Mouse (Mus musculus): ENCODE results near the gene Hoxa9.

The Hoxa9 gene

GRCm38 (mm10) chr6:52230516-52231165 is at the start of gene Hoxa9:
Gene Hoxa9 (minus strand): TSS chr6:52231089.
- no peak for DNase-seq (ENCODE audit: extremely low spot score, low read depth, low spot score)

DNA sequence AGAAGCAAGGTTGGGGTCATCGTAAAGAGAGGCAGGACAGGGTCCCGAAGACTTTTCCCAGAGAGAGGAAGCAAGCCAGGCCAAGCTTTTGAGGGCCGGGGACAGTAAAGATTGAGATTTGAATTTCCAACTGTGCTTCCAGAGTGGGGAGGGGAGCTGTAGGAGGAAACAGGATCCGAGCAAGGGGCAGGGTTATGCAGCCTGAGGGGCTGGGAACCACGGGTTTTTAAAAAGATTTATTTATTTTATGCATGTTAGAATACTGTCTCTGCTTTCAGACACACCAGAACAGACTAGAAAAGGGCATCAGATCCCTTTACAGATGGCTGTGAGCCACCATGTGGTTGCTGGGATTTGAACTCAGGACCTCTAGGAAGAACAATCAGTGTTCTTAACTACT is 46.0 kb upstream of the Hoxa9 start:
- DNase-seq (ENCODE audit: extremely low spot score, low read depth, low spot score), result no peak

DNA sequence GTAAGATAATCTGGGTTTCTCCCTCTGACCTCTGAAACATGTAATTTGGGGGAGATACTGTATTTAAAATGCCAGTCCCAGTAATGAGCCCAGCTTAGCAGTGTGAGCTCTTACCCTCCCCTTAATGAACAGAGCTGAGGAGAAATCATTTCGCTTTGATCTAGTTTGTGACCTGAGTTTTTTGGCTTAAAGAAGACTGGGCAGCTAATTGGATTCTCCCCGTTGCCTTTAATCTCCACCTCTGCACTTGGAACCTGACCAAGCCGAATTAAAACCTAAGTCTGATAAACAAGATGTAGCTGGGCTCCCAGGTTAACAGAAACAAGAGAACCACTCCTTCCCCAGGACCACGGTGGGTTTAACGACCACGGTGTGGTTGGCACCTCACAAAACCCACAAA is 45.5 kb upstream of the Hoxa9 start:
- no peak for DNase-seq (ENCODE audit: extremely low spot score, low read depth, low spot score)

DNA sequence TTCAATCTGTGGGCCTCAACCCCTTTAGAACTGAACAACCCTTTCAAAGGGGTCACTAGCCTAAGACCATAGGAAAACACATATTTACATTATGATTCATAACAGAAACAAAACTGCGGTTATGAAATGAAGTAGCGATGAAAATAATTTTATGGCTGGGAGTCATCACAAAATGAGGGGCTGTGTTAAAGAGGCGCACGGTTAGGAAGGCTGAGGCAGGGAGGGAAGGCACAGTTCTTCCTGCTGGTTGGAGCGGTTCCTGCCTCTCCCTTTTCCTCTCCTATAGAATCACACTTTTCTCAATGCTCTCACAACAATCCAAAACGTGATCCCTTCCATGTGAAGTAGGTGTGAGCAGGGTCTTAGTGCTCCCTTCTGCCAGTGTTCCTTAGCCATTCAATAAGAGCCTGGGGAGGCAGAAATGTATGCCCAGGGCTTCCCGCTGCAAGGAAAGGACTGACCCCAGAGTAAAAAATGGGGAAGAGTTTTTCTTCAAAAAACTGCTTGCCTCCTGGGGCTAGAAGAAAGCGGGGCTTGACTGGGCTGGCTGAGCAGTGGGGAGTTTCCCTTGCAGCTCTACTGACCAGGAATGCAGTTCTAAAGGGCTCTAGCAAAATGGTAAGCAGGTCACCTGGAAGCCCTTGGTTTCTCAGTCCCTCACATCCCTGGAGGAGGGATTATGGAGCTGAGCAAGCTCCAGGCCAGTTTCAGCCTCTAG is 44.8 kb upstream of the Hoxa9 start:
- no peak for DNase-seq (ENCODE audit: extremely low spot score, low read depth, low spot score)

GRCm38 (mm10) chr6:52274576-52274975 is 43.7 kb upstream of the Hoxa9 start:
- DNase-seq (ENCODE audit: extremely low spot score, low read depth, low spot score), result no peak

GRCm38 (mm10) chr6:52273656-52274280 is 42.9 kb upstream of the Hoxa9 start:
- DNase-seq (ENCODE audit: extremely low spot score, low read depth, low spot score), result no peak

DNA sequence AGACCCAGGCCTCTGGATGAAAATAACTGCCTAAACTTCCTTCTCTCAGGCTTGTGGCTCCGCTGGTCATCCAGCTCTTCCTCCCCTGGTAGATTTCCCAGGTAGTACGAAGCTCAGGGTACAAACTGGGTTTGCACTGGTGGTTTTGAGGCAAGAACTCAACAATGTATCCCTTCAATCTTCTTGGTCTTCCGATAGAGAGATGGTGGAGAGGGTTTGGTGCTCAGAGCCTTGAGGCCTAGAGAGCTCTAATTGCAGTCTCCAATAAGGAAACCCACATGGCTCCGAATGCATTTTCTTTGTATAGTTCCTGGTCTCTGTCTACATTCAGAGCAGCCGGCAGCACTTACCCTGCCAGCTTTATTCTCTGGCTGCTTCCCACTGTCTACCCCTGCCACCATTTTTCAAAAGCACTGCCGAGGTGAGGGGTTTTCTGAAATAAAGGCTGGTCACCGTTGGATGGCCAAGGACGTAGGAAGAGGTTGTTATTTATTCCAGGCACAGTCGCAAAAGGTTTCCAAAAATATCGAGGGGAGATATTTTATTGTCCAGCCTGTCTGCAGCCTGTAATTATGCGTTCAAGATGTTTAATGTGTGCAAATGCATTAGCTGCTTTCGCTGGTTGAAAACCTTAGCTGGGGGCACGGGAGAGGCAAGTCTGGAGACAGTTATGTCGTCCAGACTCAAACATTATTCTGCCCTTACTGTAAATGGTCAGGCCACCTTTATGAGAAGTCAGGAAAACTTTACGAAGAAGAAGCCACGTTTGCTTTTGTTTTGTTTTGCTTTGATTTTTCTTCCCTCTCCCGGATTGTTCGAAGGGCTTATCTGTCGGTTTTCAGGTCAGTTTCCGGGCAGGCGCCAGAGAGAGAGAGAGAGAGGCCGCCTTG is 42.1 kb upstream of the Hoxa9 start:
- DNase-seq (ENCODE audit: extremely low spot score, low read depth, low spot score), result no peak

DNA sequence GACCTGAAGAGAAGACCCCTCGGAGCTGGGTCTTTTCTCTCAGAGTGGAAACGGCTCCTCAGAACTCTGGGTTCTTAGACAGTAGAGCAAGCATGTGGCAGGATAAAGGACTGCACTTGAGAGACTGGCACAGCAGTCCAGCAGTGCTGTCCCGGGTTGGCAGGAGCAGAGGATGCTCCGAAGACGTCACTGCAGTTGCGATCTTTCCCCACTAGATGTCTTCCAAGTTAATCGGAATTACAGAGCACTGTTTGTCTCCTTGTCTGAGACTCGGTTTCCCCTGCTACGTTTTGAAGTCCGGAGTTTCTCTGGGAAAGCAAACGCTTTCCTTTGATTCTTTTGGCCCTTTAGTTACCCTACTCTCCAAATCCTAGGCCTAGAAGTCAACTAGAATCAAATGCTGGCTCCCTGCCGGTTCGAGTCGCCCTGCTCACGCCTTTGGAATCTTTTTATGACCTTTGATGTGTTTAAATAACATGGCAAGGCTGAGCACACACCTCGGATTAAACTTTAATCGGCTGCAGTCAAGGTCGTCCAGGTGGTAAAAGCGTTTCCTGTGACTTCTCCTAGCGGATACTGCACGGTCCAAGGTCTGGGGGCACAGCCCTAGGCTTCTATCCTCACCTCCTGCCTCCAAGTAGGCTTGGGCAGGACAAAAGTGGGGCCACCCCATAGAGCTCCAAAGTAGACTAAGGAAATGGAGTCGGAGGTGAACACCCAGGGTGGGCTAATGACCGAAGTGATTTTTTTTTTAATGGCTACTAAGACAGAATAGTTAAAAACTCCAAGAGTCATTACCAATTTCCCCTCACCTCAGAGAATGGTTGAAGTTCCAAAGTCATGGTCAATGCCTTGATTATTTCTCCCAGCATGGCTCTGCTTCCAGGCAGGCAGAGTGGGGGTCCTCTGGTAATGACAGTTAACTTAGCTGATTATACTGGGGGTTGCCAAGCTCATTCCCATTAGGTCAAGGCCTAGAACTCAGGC is 39.9 kb upstream of the Hoxa9 start:
- DNase-seq (ENCODE audit: extremely low spot score, low read depth, low spot score), result no peak

GRCm38 (mm10) chr6:52268756-52269155 is 37.9 kb upstream of the Hoxa9 start:
- DNase-seq (ENCODE audit: extremely low spot score, low read depth, low spot score), result no peak

DNA sequence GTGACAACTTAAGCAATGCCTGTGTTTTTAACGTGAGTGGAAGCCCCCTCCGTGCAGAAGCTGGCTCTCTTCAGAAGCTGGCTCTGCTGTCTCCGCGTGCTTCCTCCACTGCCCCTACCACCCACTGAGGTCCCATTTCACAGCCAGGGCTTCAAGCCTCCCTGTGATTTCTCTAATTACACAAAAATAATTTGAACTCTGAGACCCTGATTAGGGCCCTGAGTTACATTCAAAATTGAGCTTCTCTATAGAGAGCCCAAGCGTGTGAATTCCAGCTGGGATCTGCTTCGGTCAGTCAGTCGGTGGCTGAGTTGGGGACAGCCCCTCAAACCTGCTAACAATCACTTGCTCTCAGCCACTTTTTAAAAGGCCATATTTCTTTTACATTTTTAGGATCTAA is 37.5 kb upstream of the Hoxa9 start:
- no peak for DNase-seq (ENCODE audit: extremely low spot score, low read depth, low spot score)

DNA sequence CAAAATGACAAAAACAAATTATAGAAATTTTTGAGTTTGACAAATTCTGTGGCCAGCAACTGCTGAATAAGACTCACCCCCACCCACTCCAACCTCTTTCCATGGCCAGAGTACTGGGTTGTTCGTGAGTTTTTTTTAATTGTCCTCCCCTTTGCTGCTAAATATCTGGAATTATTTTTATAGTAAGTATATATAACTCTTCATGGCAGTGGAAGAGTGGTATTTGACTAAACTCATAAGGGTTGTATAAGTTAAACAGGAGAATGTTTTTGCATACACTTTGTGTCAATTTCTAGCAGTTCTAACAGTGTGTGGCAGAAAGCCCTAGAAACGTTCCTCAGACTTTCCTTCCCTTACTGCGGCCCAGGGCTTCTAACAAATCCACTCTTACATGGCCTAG is 36.8 kb upstream of the Hoxa9 start:
- peak; percentile 20 for DNase-seq (ENCODE audit: extremely low spot score, low read depth, low spot score)

GRCm38 (mm10) chr6:52267221-52267620 is 36.3 kb upstream of the Hoxa9 start:
- DNase-seq (ENCODE audit: extremely low spot score, low read depth, low spot score), result no peak

- no peak for DNase-seq (ENCODE audit: extremely low spot score, low read depth, low spot score)
Measured at GRCm38 (mm10) chr6:52266666-52266985, 35.7 kb upstream of the Hoxa9 start.

DNA sequence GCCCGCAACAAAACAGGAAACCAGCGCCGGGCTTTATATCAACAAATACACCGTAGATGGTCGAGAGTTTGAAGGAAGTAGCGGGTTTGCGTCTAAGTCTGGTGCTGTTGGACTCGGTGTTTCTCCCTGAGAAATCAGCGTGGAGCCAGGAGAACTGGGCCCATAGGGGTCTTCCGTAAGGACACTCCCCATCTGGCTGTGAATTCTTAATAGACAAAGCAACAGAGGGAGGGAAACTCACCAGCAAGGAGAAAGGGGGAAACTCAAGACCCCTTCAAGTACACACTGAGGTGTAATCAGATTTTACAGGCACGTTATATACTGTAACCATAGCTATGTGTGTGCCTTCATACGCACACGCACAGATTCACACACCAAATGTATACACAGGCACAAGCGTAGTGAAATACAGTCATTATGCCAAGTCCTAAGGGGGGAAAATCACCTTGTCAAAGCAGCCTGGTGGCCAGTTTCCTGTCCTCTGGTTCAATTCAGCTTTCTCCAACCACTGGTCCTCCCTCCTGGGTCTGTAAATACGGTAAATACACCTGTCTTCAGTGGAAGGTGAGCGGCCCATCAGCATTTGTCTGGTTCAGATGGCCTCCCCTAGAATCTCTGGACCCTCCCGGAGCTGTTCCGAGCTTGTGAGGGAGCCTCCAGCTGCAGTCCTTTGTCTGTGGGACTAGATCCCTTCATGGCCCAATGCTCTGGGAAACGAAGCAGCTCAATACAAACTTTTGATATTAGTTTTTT is 35.2 kb upstream of the Hoxa9 start:
- peak; percentile 56 for DNase-seq (ENCODE audit: extremely low spot score, low read depth, low spot score)

- DNase-seq (ENCODE audit: extremely low spot score, low read depth, low spot score), result peak; percentile 26
Measured at GRCm38 (mm10) chr6:52265306-52265912, 34.5 kb upstream of the Hoxa9 start.

DNA sequence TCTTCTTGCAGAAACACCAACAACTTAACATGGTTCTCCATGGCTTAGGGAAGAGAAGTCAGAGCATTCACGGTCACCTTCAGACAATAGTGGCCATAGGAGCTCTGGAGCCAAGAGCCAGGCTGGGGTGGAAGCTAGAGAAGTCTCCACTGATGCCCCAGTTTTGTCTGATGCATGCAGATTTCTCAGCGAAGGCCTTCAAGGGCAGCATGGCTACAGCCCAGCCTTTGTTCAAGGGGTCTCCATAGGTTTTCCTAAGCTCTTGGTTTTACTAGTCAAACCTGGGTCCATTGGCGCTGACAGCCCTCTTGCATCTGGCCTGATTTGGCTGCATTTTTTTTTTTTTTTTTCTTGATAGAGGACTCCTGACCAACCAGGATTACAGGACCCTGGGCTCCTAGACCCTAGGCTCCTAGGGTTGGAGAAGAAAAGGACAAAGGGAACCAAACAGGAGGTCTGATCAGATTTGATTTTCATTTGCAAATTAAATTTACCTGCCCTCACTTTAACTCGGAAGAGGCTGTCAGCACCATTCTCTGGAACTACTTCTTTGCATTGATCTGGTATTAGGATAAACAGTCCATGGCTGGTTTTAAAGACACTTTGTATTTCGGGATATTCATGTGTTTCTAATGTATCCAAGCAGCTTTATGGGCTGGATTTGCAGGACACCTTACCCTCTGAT is 33.4 kb upstream of the Hoxa9 start:
- peak; percentile 2 for DNase-seq (ENCODE audit: extremely low spot score, low read depth, low spot score)

DNA sequence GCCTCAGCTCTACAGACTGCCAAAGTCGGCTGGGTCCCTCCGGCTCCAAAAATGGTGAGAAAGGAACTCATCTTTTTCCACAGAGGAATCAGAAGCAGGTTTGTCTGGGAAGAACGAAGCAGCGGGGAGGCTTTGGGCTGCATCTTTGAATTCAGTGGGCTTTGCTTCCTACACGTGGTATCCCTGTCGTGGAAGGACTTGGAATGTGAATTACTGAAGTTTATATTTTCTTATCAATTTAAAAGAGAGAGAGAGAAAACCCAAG is 32.4 kb upstream of the Hoxa9 start:
- no peak for DNase-seq (ENCODE audit: extremely low spot score, low read depth, low spot score)

DNA sequence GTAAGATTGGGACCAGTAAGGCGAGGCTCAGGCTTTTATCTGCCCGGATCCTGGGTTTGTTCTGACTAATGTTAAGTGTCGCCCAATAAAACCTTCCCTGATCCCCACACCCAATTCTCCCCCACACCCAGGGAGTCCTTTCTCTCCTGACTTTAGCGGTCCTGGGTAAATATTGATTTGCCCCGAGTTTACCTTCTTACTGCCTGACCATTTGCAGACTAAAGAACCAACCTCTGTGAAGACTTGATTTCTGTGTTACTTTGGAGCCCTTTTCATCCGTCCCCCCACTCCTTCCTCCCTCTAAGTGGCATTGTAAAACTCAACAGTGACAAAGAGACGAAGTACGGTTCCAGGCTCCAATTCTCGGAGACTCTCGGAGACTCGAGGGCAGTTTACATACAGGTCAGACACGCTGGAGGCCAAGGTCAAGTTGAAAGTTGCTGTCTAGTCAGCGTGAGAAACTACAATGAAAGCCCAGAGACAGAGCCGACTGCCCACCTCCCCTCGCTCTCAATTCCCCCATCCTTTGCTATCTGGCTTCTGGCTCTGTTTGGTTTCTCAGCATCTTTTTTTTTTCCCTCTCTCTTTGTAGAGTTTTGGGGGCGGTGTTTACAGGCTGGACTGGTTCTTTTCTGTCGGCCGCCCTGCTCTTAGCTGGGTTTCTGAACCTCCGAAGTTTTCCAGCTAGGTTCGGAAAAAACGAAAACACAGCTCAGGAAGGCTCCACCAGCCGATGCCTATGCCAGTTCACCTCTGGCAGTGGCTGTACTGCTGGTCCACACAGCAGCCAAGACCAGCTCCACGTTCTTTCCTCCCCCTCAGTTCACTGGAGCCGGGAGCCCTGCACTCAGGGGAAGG is 31.8 kb upstream of the Hoxa9 start:
- DNase-seq (ENCODE audit: extremely low spot score, low read depth, low spot score), result peak; percentile 14
